Mouse (Mus musculus) liver, postnatal 0 days (tissue): ENCODE results near the gene Dst. TPM values are rescaled to one million over a fixed set of nuclear protein-coding genes. Genes with fewer than 3 reads are reported as not detected.

ENCODE experiments used
- ATAC-seq: fragments of 200-750 bp; cut with Nextera tagmentation; 2 replicates; pipeline ENCODE4 v1.8.0; 2017; ENCODE audit warnings: mild to moderate bottlenecking, moderate library complexity
- DNase-seq: peaks from one replicate; pipeline ENCODE4 v3.0.0-alpha.2; 2016
- H3K27ac ChIP-seq: fragments of 300-500 bp; sonication (generic); 2 replicates; pipeline ENCODE4 v1.5.1; 2014; ENCODE audit warnings: antibody characterized with exemption, moderate library complexity, mild to moderate bottlenecking, low read depth
- H3K27me3 ChIP-seq: fragments of 300-500 bp; sonication (generic); 2 replicates; pipeline ENCODE4 v1.6.1; 2014; ENCODE audit warnings: low read length, control low read depth, mixed read lengths; ENCODE audit not compliant: insufficient read depth
- H3K36me3 ChIP-seq: fragments of 300-500 bp; sonication (generic); replicated peaks from 2 replicates; pipeline ENCODE4 v1.6.1; 2014; ENCODE audit warnings: mild to moderate bottlenecking, control low read depth, low read length, moderate library complexity, mixed read lengths; ENCODE audit not compliant: insufficient read depth
- H3K4me1 ChIP-seq: fragments of 300-500 bp; sonication (generic); 2 replicates; pipeline ENCODE4 v1.6.1; 2014; ENCODE audit warnings: antibody characterized with exemption, mild to moderate bottlenecking, control low read depth; ENCODE audit not compliant: insufficient read depth
- H3K4me2 ChIP-seq: fragments of 300-500 bp; sonication (generic); 2 replicates; pipeline ENCODE4 v1.6.1; 2014; ENCODE audit warnings: low read depth, mild to moderate bottlenecking, low read length, moderate library complexity, mixed read lengths
- H3K4me3 ChIP-seq: fragments of 300-500 bp; sonication (generic); 2 replicates; pipeline ENCODE4 v1.5.1; 2014; ENCODE audit warnings: low read depth, low read length
- H3K9ac ChIP-seq: fragments of 300-500 bp; sonication (generic); replicated peaks from 2 replicates; pipeline ENCODE4 v1.6.1; 2014; ENCODE audit warnings: mild to moderate bottlenecking, moderate library complexity
- H3K9me3 ChIP-seq: fragments of 300-500 bp; sonication (generic); 2 replicates; pipeline ENCODE4 v1.6.1; 2016; ENCODE audit warnings: mild to moderate bottlenecking, control low read depth, low read length, mixed read lengths
- CTCF ChIP-seq: sonication (generic); IDR thresholded peaks from 2 replicates; pipeline ENCODE4 v1.5.1; 2016; ENCODE audit warnings: antibody characterized with exemption, low read depth
- EP300 ChIP-seq: IDR thresholded peaks from 2 replicates; pipeline ENCODE4 v1.6.1; 2016; ENCODE audit warnings: antibody characterized with exemption, low read depth, mild to moderate bottlenecking
- WGBS: fragments of 180-500 bp; shearing (Covaris S2); extraction: QIAGEN DNeasy Blood & Tissue Kit; methylation state at CpG from one replicate; pipeline ENCODE4 v1.1.7; 2014; ENCODE audit not compliant: insufficient replicate concordance; 5-methylcytosine and 5-hydroxymethylcytosine counted together
- polyA plus RNA-seq: library from polyadenylated mRNA; unstranded; fragments of >200 nt; fragmentation: Nextera tagmentation; extraction: Ambion mirVana; gene quantifications from 2 replicates; pipeline ENCODE4 v1.2.1, GENCODE M21; 2015

Gene Dst
- polyA plus RNA-seq, 1 experiment from 2014 or later = 6.4 TPM

GRCm38 (mm10) chr1:34290321-34290720 is 382.3 kb downstream of the Dst start:
- no peak for TF ChIP-seq EP300
- no peak for TF ChIP-seq CTCF
- DNase-seq = peak; percentile 48
- no peak overlapping the region for H3K9ac ChIP-seq
- 67% methylated on average over 12 of the region's 12 CpGs for WGBS
- H3K27me3 ChIP-seq = no peaks in the 10 kb centered on the region
- H3K9me3 ChIP-seq = no peaks in the 10 kb centered on the region
- no peak overlapping the region for H3K4me3 ChIP-seq
- no peak overlapping the region for H3K4me2 ChIP-seq
- no peaks in the 10 kb centered on the region for H3K4me1 ChIP-seq
- H3K36me3 ChIP-seq = peaks cover 45% of the 10 kb centered on the region
- H3K27ac ChIP-seq = no peak overlapping the region
- peak; percentile 41; the same call in 1 of the 2 replicates for ATAC-seq

GRCm38 (mm10) chr1:34293198-34293597 is 385.2 kb downstream of the Dst start:
- 79% methylated on average over 14 of the region's 14 CpGs for WGBS
- H3K4me3 ChIP-seq = no peak overlapping the region
- no peak overlapping the region for H3K4me2 ChIP-seq
- no peaks in the 10 kb centered on the region for H3K27me3 ChIP-seq
- no peaks in the 10 kb centered on the region for H3K4me1 ChIP-seq
- no peak for DNase-seq
- TF ChIP-seq CTCF = no peak
- TF ChIP-seq EP300 = no peak
- H3K9me3 ChIP-seq = no peaks in the 10 kb centered on the region
- H3K36me3 ChIP-seq = peaks cover 38% of the 10 kb centered on the region
- no peak overlapping the region for H3K9ac ChIP-seq
- no peak for ATAC-seq
- H3K27ac ChIP-seq = no peak overlapping the region

GRCm38 (mm10) chr1:34297636-34298035 is 389.6 kb downstream of the Dst start:
- Histone ChIP-seq H3K9ac (no peak overlapping the region), H3K36me3 (peaks cover 13% of the 10 kb centered on the region), H3K9me3 (no peaks in the 10 kb centered on the region), H3K4me2 (no peak overlapping the region), H3K27me3 (no peaks in the 10 kb centered on the region), H3K4me3 (no peak overlapping the region), H3K4me1 (no peaks in the 10 kb centered on the region), H3K27ac (no peak overlapping the region)
- no peak for ATAC-seq
- no peak for DNase-seq
- TF ChIP-seq CTCF = no peak
- TF ChIP-seq EP300 = no peak
- WGBS = 84% methylated on average over 9 of the region's 9 CpGs

- TF ChIP-seq EP300 = no peak
- no peak for TF ChIP-seq CTCF
- Histone ChIP-seq H3K36me3 (peaks cover 17% of the 10 kb centered on the region), H3K4me2 (no peak overlapping the region), H3K9me3 (no peaks in the 10 kb centered on the region), H3K27ac (no peak overlapping the region), H3K4me1 (no peaks in the 10 kb centered on the region), H3K9ac (no peak overlapping the region), H3K27me3 (no peaks in the 10 kb centered on the region), H3K4me3 (no peak overlapping the region)
- no peak for DNase-seq
- ATAC-seq = no peak
- WGBS = 86% methylated on average over 18 of the region's 18 CpGs
These were observed 390.7 kb downstream of the Dst start for GRCm38 (mm10) chr1:34298631-34299184.

GRCm38 (mm10) chr1:34299507-34299906 is 391.5 kb downstream of the Dst start:
- Histone ChIP-seq H3K27me3 (no peaks in the 10 kb centered on the region), H3K27ac (no peak overlapping the region), H3K4me2 (no peak overlapping the region), H3K4me3 (no peak overlapping the region), H3K36me3 (peaks cover 16% of the 10 kb centered on the region), H3K4me1 (no peaks in the 10 kb centered on the region), H3K9me3 (no peaks in the 10 kb centered on the region), H3K9ac (no peak overlapping the region)
- no peak for DNase-seq
- 89% methylated on average over 13 of the region's 13 CpGs for WGBS
- ATAC-seq = no peak
- TF ChIP-seq EP300 (no peak), CTCF (no peak)

- WGBS = 70% methylated on average over 13 of the region's 13 CpGs
- peak; percentile 38 for DNase-seq
- TF ChIP-seq EP300 = 0 out of 2 replicates have a peak, but pooled peaks have one; percentile 33
- TF ChIP-seq CTCF = no peak
- H3K4me1 ChIP-seq = no peaks in the 10 kb centered on the region
- no peaks in the 10 kb centered on the region for H3K27me3 ChIP-seq
- H3K27ac ChIP-seq = no peak overlapping the region
- ATAC-seq = peak; percentile 93
- H3K4me3 ChIP-seq = no peak overlapping the region
- peaks cover 10% of the 10 kb centered on the region for H3K36me3 ChIP-seq
- no peak overlapping the region for H3K9ac ChIP-seq
- 0 out of 2 replicates have a peak overlapping the region, but pooled peaks have one; percentile 6 for H3K4me2 ChIP-seq
- no peaks in the 10 kb centered on the region for H3K9me3 ChIP-seq
These were observed 392.4 kb downstream of the Dst start for GRCm38 (mm10) chr1:34300309-34300980.
